Mouse (Mus musculus) lung, postnatal 0 days (tissue): ENCODE measurements around the gene Emilin2. TPM values are rescaled to one million over a fixed set of nuclear protein-coding genes. Genes with fewer than 3 reads are reported as not detected.
A peak's percentile ranks its signal among the peaks of the same experiment; 100 is the strongest.

Experiments used
- ATAC-seq: fragments of 200-750 bp; cut with Nextera tagmentation; 2 replicates; pipeline ENCODE4 v1.8.0; 2017; ENCODE audit warnings: moderate library complexity
- DNase-seq: peaks from one replicate; pipeline ENCODE4 v3.0.0-alpha.2; 2016; ENCODE audit warnings: low spot score
- H3K27ac ChIP-seq: fragments of 300-500 bp; sonication (generic); 2 replicates; pipeline ENCODE4 v1.5.1; 2014; ENCODE audit warnings: antibody characterized with exemption, mild to moderate bottlenecking, low read length, mixed read lengths
- H3K27me3 ChIP-seq: fragments of 300-500 bp; sonication (generic); replicated peaks from 2 replicates; pipeline ENCODE4 v1.6.1; 2014; ENCODE audit warnings: low read length, mixed read lengths; ENCODE audit not compliant: insufficient read depth
- H3K36me3 ChIP-seq: fragments of 300-500 bp; sonication (generic); 2 replicates; pipeline ENCODE4 v1.6.1; 2014; ENCODE audit warnings: low read length, mixed read lengths; ENCODE audit not compliant: insufficient read depth
- H3K4me1 ChIP-seq: fragments of 300-500 bp; sonication (generic); 2 replicates; pipeline ENCODE4 v1.6.1; 2014; ENCODE audit warnings: antibody characterized with exemption, low read depth, low read length, mixed read lengths; ENCODE audit not compliant: insufficient read depth
- H3K4me2 ChIP-seq: fragments of 300-500 bp; sonication (generic); replicated peaks from 2 replicates; pipeline ENCODE4 v1.6.1; 2014; ENCODE audit warnings: low read depth, mild to moderate bottlenecking, low read length, moderate library complexity, mixed read lengths
- H3K4me3 ChIP-seq: fragments of 300-500 bp; sonication (generic); 2 replicates; pipeline ENCODE4 v1.5.1; 2014; ENCODE audit warnings: low read depth, low read length
- H3K9ac ChIP-seq: fragments of 300-500 bp; sonication (generic); replicated peaks from 2 replicates; pipeline ENCODE4 v1.6.1; 2014; ENCODE audit warnings: low read depth, mild to moderate bottlenecking
- H3K9me3 ChIP-seq: fragments of 300-500 bp; sonication (generic); 2 replicates; pipeline ENCODE4 v1.6.1; 2016; ENCODE audit warnings: low read length, mixed read lengths
- CTCF ChIP-seq: IDR thresholded peaks from 2 replicates; pipeline ENCODE4 v1.5.1; 2016; ENCODE audit warnings: antibody characterized with exemption, mild to moderate bottlenecking
- EP300 ChIP-seq: IDR thresholded peaks from 2 replicates; pipeline ENCODE4 v1.6.1; 2016; ENCODE audit warnings: antibody characterized with exemption, mild to moderate bottlenecking, control low read depth
- WGBS: fragments of 180-500 bp; shearing (Covaris S2); extraction: QIAGEN DNeasy Blood & Tissue Kit; methylation state at CpG from one replicate; pipeline ENCODE4 v1.1.7; 2014; 5-methylcytosine and 5-hydroxymethylcytosine counted together
- polyA plus RNA-seq: library from polyadenylated mRNA; unstranded; fragments of >200 nt; fragmentation: Nextera tagmentation; extraction: Ambion mirVana; gene quantifications from 2 replicates; pipeline ENCODE4 v1.2.1, GENCODE M21; 2015

Emilin2 gene
- polyA plus RNA-seq, 1 experiment from 2014 or later: 5.0 TPM

DNA sequence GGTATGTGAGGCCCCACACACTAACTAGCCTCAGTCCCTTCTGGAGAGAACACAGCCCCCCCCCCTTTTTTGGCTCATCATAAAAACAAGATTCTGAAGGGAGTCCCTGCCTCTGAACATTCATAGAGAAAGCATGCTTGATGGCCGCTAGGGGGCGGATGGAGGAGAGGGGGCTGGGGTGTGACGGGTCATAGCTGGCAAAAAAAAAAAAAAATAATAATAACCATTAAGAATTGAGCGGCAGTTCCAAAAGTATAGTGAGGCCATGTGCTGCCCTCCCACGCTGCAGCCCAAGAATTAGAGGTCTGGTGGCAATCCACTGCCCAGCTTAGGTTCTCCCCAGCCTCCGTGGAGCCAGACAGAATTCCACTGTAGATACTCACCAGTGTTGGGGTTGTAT, 57.0 kb downstream of the Emilin2 start:
- Histone ChIP-seq H3K27me3 (no peaks in the 10 kb centered on the region), H3K27ac (no peak overlapping the region), H3K4me1 (no peaks in the 10 kb centered on the region), H3K36me3 (no peaks in the 10 kb centered on the region), H3K4me2 (no peak overlapping the region), H3K9ac (no peak overlapping the region), H3K9me3 (no peaks in the 10 kb centered on the region), H3K4me3 (no peak overlapping the region)
- no peak for ATAC-seq
- WGBS: 58% methylated on average over 6 of the region's 6 CpGs
- TF ChIP-seq CTCF: peak; percentile 70
- no peak for TF ChIP-seq EP300
- peak; percentile 50 for DNase-seq

- Histone ChIP-seq H3K9ac (no peak overlapping the region), H3K4me1 (no peaks in the 10 kb centered on the region), H3K9me3 (no peaks in the 10 kb centered on the region), H3K27me3 (no peaks in the 10 kb centered on the region), H3K4me2 (no peak overlapping the region), H3K4me3 (no peak overlapping the region), H3K36me3 (0 out of 2 replicates have a peak, but pooled peaks cover 2% of the 10 kb centered on the region), H3K27ac (no peak overlapping the region)
- TF ChIP-seq EP300: no peak
- TF ChIP-seq CTCF: no peak
- no peak for ATAC-seq
- WGBS: 56% methylated on average over 5 of the region's 5 CpGs
- DNase-seq: peak; percentile 54
Measured at GRCm38 (mm10) chr17:71254106-71254505, 57.7 kb downstream of the Emilin2 start.

DNA sequence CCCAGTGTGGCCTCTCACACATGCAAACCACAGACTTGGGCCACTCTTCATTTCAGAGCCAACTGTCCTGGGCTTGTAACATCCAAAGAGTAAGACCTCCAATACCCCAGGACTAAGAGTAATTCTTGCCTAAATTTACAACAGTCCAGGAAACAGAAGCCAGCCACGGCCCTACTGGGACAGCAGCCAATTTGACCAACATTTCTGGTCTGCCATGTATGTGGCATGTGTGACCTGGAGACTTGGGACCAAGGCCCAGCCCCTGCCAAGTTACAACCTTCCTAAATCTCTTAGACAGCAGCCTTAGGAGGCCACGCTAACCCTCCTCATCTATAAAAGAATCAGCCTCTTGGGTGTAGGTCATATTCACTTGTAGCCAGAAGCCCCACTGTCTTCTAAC, 58.4 kb downstream of the Emilin2 start:
- Histone ChIP-seq H3K4me1 (no peaks in the 10 kb centered on the region), H3K9me3 (no peaks in the 10 kb centered on the region), H3K9ac (no peak overlapping the region), H3K27me3 (no peaks in the 10 kb centered on the region), H3K36me3 (0 out of 2 replicates have a peak, but pooled peaks cover 7% of the 10 kb centered on the region), H3K4me3 (no peak overlapping the region), H3K4me2 (no peak overlapping the region), H3K27ac (no peak overlapping the region; the same call in 1 of the 2 replicates)
- ATAC-seq (no peak), DNase-seq (no peak)
- no peak for TF ChIP-seq EP300
- TF ChIP-seq CTCF: no peak
- 67% methylated on average over 2 of the region's 2 CpGs for WGBS

- DNase-seq (no peak), ATAC-seq (no peak)
- H3K36me3 ChIP-seq: peaks cover 16% of the 10 kb centered on the region
- H3K4me3 ChIP-seq: no peak overlapping the region
- H3K9me3 ChIP-seq: no peaks in the 10 kb centered on the region
- no peak overlapping the region for H3K9ac ChIP-seq
- 90% methylated on average over 9 of the region's 9 CpGs for WGBS
- TF ChIP-seq EP300 (no peak), CTCF (no peak)
- H3K27me3 ChIP-seq: no peaks in the 10 kb centered on the region
- H3K27ac ChIP-seq: no peak overlapping the region
- H3K4me2 ChIP-seq: no peak overlapping the region
- no peaks in the 10 kb centered on the region for H3K4me1 ChIP-seq
Measured at GRCm38 (mm10) chr17:71252101-71252500, 59.7 kb downstream of the Emilin2 start.

GRCm38 (mm10) chr17:71251601-71252001, 60.2 kb downstream of the Emilin2 start:
- H3K4me2 ChIP-seq: no peak overlapping the region
- no peaks in the 10 kb centered on the region for H3K9me3 ChIP-seq
- no peaks in the 10 kb centered on the region for H3K27me3 ChIP-seq
- H3K4me1 ChIP-seq: no peaks in the 10 kb centered on the region
- ATAC-seq (no peak), DNase-seq (no peak)
- no peak overlapping the region for H3K9ac ChIP-seq
- H3K4me3 ChIP-seq: no peak overlapping the region
- H3K36me3 ChIP-seq: peaks cover 21% of the 10 kb centered on the region
- WGBS: 69% methylated on average over 6 of the region's 6 CpGs
- no peak overlapping the region for H3K27ac ChIP-seq
- TF ChIP-seq CTCF (no peak), EP300 (no peak)

GRCm38 (mm10) chr17:71250819-71251600, 60.8 kb downstream of the Emilin2 start:
- Histone ChIP-seq H3K9me3 (no peaks in the 10 kb centered on the region), H3K27me3 (no peaks in the 10 kb centered on the region), H3K4me2 (no peak overlapping the region), H3K4me3 (no peak overlapping the region), H3K9ac (no peak overlapping the region), H3K27ac (no peak overlapping the region), H3K4me1 (no peaks in the 10 kb centered on the region), H3K36me3 (peaks cover 25% of the 10 kb centered on the region)
- DNase-seq (peak; percentile 87), ATAC-seq (peak; percentile 84)
- peak; percentile 63; the same call in 1 of the 2 replicates for TF ChIP-seq EP300
- TF ChIP-seq CTCF: no peak; the same call in 1 of the 2 replicates
- WGBS: 75% methylated on average over 16 of the region's 16 CpGs
